Mouse (Mus musculus): ENCODE measurements around the gene Fgf3. TPM values are rescaled to one million over a fixed set of nuclear protein-coding genes. Genes with fewer than 3 reads are reported as not detected.

Fgf3 gene
- polyA plus RNA-seq, 1 experiment from 2014 or later = 1.1 TPM

DNA sequence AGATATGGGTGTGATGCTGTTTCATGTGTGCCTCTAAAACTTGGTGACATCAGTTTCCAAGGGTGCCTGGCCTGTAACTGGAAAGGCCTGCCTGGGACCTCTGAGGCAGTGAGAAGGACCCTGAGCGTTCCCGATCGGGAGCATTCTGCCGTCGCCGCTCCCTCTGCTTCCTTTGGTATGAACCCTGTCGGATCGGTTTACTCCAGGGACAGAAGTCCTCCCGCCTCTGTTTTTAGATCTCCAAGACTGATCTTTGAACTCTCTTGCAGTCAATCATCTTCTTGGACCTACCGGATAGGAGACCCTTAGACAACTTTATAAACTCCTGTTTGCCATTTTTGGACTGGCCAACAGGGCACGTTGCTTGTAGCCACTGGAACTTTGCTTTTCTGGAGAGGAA is 25.3 kb downstream of the Fgf3 start:
- no peaks in the 10 kb centered on the region for H3K9me3 ChIP-seq (ENCODE audit: control insufficient read depth, low read length)
- ATAC-seq (ENCODE audit: low FRiP score) (no peak), DNase-seq (ENCODE audit: low spot score, missing footprints) (peak; percentile 91)
- H3K36me3 ChIP-seq (ENCODE audit: control insufficient read depth, insufficient read depth, low read length) = no peaks in the 10 kb centered on the region
- H3K4me1 ChIP-seq (ENCODE audit: control insufficient read depth, insufficient read depth, low read length) = peaks cover 10% of the 10 kb centered on the region
- no peak overlapping the region for H3K9ac ChIP-seq (ENCODE audit: low read length)
- WGBS = 2% methylated on average over 11 of the region's 11 CpGs
- H3K27ac ChIP-seq (ENCODE audit: low read depth, low read length) = no peak overlapping the region
- no peak overlapping the region for H3K4me2 ChIP-seq
- no peak overlapping the region for H3K4me3 ChIP-seq (ENCODE audit: low read depth, low read length)
- peaks cover 64% of the 10 kb centered on the region for H3K27me3 ChIP-seq (ENCODE audit: control insufficient read depth, insufficient read depth, low read length)

DNA sequence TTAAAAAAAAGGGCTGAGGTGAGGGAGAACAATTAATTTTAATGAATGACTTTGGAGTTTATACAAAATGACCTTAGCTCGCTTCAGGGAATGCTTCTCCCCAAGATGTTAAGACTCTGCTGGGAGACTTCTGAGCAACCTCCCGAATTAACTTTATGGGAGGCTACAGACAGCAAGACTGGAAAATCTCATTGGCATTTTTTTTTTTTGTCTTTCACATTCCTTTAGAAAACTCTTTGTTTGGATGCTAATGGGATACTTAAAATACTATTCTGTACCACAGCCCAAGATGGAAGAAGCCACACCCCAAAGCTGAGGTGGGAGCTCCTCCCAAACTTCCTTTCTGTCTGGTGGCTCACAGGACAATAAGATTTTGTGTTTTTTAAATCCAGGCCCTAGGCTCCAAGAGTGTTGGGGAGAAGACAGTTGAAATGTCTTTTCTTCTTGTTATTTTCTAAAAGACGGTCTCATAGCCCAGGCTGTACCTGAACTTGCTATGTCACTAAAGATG is 26.3 kb downstream of the Fgf3 start:
- H3K9ac ChIP-seq (ENCODE audit: low read length) = no peak overlapping the region

DNA sequence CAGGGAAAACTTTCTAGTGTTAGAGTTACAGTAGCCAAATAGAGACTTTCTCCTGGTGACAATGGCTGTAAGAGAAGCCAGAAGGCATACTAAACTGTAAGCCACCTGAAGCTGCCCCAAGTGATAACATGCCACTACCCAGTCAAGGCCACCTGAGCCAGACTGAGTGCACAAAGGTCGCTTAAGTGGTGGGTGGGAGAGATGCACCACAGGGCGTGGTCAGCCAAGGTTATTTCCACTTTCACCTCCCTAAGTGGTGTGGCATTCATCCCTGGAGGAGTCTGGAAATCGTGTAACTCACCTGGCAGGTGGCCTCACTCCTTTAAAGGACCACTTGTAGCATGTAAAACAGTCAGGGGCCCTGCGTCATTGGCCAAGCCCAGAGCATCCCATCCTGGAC is 29.3 kb downstream of the Fgf3 start:
- ATAC-seq (ENCODE audit: low FRiP score) (no peak), DNase-seq (ENCODE audit: low spot score, missing footprints) (no peak)
- WGBS = 67% methylated on average over 4 of the region's 4 CpGs
- peaks cover 32% of the 10 kb centered on the region for H3K27me3 ChIP-seq (ENCODE audit: control insufficient read depth, insufficient read depth, low read length)
- no peak overlapping the region for H3K4me3 ChIP-seq (ENCODE audit: low read depth, low read length)
- no peak overlapping the region for H3K4me2 ChIP-seq
- no peak overlapping the region for H3K27ac ChIP-seq (ENCODE audit: low read depth, low read length)
- H3K9me3 ChIP-seq (ENCODE audit: control insufficient read depth, low read length) = no peaks in the 10 kb centered on the region
- no peak overlapping the region for H3K9ac ChIP-seq (ENCODE audit: low read length)
- H3K4me1 ChIP-seq (ENCODE audit: control insufficient read depth, insufficient read depth, low read length) = no peaks in the 10 kb centered on the region; the same call in 1 of the 2 replicates
- no peaks in the 10 kb centered on the region for H3K36me3 ChIP-seq (ENCODE audit: control insufficient read depth, insufficient read depth, low read length)

More for the DNA sequence above, 26.3 kb downstream of the Fgf3 start:
- Histone ChIP-seq H3K27ac (ENCODE audit: low read depth, low read length) (no peak overlapping the region), H3K9me3 (ENCODE audit: control insufficient read depth, low read length) (no peaks in the 10 kb centered on the region), H3K27me3 (ENCODE audit: control insufficient read depth, insufficient read depth, low read length) (peaks cover 61% of the 10 kb centered on the region), H3K4me3 (ENCODE audit: low read depth, low read length) (no peak overlapping the region), H3K36me3 (ENCODE audit: control insufficient read depth, insufficient read depth, low read length) (no peaks in the 10 kb centered on the region), H3K4me1 (ENCODE audit: control insufficient read depth, insufficient read depth, low read length) (peaks cover 10% of the 10 kb centered on the region), H3K4me2 (no peak overlapping the region)
- ATAC-seq (ENCODE audit: low FRiP score) (no peak), DNase-seq (ENCODE audit: low spot score, missing footprints) (no peak)
- WGBS = 37% methylated on average over 3 of the region's 3 CpGs

DNA sequence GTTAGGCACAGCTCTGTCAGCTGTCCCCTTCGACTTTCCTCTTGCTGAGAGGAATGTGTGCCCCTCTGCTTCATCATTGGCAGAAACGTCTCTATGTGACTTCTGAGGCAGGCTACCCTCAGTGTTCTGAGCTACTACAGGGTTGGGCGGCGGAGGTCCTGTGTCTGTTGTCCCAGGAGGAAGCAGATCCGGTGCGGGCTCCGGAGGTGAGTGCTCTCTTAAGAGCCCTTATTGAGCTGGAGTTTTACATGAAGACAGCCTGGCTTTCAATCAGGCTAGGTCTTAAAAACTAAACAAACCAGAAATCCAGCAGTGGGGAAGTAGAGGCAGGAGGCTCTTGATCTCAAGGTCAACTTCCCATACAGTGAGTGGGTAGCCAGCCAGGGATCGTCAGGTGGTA is 29.7 kb downstream of the Fgf3 start:
- H3K4me1 ChIP-seq (ENCODE audit: control insufficient read depth, insufficient read depth, low read length) = no peaks in the 10 kb centered on the region
- H3K9ac ChIP-seq (ENCODE audit: low read length) = no peak overlapping the region
- DNase-seq (ENCODE audit: low spot score, missing footprints) (no peak), ATAC-seq (ENCODE audit: low FRiP score) (no peak)
- no peaks in the 10 kb centered on the region for H3K36me3 ChIP-seq (ENCODE audit: control insufficient read depth, insufficient read depth, low read length)
- no peak overlapping the region for H3K4me2 ChIP-seq
- peaks cover 27% of the 10 kb centered on the region for H3K27me3 ChIP-seq (ENCODE audit: control insufficient read depth, insufficient read depth, low read length)
- H3K27ac ChIP-seq (ENCODE audit: low read depth, low read length) = no peak overlapping the region
- H3K4me3 ChIP-seq (ENCODE audit: low read depth, low read length) = no peak overlapping the region
- no peaks in the 10 kb centered on the region for H3K9me3 ChIP-seq (ENCODE audit: control insufficient read depth, low read length)
- WGBS = 80% methylated on average over 8 of the region's 8 CpGs

DNA sequence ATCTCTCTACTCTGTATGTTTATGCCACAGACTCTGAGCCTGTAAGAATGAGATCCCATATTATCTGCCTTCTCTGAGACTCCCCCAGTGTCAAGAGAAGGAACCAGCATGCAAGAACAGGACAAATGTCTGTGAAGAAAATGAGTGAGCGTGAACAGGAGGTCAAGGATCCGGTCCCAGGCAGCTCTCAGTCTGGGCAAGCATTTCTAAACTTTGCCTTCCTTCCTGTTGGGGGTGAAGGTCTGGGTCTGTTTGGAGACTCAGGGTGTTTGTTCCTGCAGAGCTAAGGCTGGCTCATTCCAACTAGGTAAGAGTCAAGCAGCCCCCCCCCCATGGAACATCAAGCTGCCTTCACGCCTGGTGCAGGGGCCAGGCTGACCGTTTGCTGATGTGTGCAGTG is 34.5 kb downstream of the Fgf3 start:
- no peak for ATAC-seq (ENCODE audit: low FRiP score)
- Histone ChIP-seq H3K4me2 (no peak overlapping the region), H3K9ac (ENCODE audit: low read length) (no peak overlapping the region), H3K4me3 (ENCODE audit: low read depth, low read length) (no peak overlapping the region), H3K27ac (ENCODE audit: low read depth, low read length) (no peak overlapping the region), H3K27me3 (ENCODE audit: control insufficient read depth, insufficient read depth, low read length) (no peaks in the 10 kb centered on the region), H3K36me3 (ENCODE audit: control insufficient read depth, insufficient read depth, low read length) (no peaks in the 10 kb centered on the region), H3K4me1 (ENCODE audit: control insufficient read depth, insufficient read depth, low read length) (peaks cover 4% of the 10 kb centered on the region), H3K9me3 (ENCODE audit: control insufficient read depth, low read length) (no peaks in the 10 kb centered on the region)
- 65% methylated on average over 4 of the region's 4 CpGs for WGBS
- no peak for DNase-seq (ENCODE audit: low spot score, missing footprints)

DNA sequence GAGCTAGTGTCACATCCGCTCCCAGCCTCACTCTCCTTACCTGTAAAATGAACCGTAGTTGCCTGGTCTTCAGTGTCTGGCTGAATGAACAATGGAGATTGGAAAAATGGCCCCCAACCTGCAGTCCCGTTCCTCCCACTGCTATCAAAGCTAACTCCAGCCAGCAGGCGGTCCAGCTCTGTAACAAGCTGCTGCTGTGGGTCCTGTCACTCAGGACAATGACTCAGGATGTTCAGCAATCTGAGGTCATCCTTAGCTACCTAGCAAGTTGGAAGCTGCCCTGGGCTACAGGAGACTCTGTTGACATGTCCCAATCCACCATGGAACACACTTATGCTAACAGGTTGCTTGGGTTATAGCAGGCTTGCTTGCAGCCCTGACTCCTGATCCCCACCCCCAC is 35.3 kb downstream of the Fgf3 start:
- no peaks in the 10 kb centered on the region for H3K36me3 ChIP-seq (ENCODE audit: control insufficient read depth, insufficient read depth, low read length)
- no peak for ATAC-seq (ENCODE audit: low FRiP score)
- H3K4me3 ChIP-seq (ENCODE audit: low read depth, low read length) = no peak overlapping the region
- H3K27me3 ChIP-seq (ENCODE audit: control insufficient read depth, insufficient read depth, low read length) = no peaks in the 10 kb centered on the region
- no peak overlapping the region for H3K9ac ChIP-seq (ENCODE audit: low read length)
- H3K4me1 ChIP-seq (ENCODE audit: control insufficient read depth, insufficient read depth, low read length) = peaks cover 4% of the 10 kb centered on the region
- no peak overlapping the region for H3K4me2 ChIP-seq
- no peak overlapping the region for H3K27ac ChIP-seq (ENCODE audit: low read depth, low read length)
- DNase-seq (ENCODE audit: low spot score, missing footprints) = no peak
- WGBS = 59% methylated on average over 4 of the region's 4 CpGs
- no peaks in the 10 kb centered on the region for H3K9me3 ChIP-seq (ENCODE audit: control insufficient read depth, low read length)

DNA sequence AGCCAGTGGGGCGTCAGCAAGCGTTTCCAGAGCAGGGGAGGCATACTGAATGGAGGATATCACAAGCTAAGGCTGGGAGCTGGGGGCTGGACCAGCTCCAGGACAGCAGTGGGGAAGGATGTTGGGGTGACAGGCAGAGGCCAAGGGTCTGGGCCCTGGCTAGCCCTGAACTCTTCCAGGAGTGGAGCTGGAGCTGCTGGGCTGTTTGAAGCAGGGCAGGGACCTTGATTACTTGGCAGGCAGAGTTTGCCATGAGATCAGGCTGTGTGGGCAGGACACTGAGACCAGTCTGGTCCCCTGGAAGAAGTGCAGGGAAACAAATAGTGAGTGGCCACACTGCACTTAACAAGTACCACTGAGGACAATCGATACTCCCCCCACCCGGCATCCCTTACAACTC is 36.3 kb downstream of the Fgf3 start:
- Histone ChIP-seq H3K9ac (ENCODE audit: low read length) (no peak overlapping the region), H3K27ac (ENCODE audit: low read depth, low read length) (no peak overlapping the region), H3K27me3 (ENCODE audit: control insufficient read depth, insufficient read depth, low read length) (no peaks in the 10 kb centered on the region), H3K36me3 (ENCODE audit: control insufficient read depth, insufficient read depth, low read length) (no peaks in the 10 kb centered on the region), H3K4me1 (ENCODE audit: control insufficient read depth, insufficient read depth, low read length) (peaks cover 4% of the 10 kb centered on the region), H3K4me2 (no peak overlapping the region), H3K9me3 (ENCODE audit: control insufficient read depth, low read length) (no peaks in the 10 kb centered on the region), H3K4me3 (ENCODE audit: low read depth, low read length) (no peak overlapping the region)
- ATAC-seq (ENCODE audit: low FRiP score) = no peak
- 70% methylated on average over 4 of the region's 4 CpGs for WGBS
- DNase-seq (ENCODE audit: low spot score, missing footprints) = no peak

DNA sequence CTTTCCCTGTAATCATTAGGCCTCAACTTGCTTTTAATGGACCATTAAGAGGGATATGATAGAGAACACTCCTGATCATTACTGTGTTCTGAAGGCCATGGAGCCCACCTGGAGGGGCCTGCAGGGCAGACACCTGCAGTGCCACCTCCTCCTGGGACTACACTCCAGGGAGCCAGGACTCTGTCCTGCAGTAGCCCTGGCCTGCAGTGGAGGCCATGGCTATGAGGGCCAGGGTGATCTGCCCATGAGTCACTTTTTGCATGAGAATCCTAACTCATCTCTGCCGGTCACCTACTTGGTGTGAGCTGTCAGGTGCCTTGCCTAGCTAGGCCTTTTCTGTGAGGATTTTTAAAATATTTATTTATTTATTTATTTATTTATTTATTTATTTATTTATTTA is 40.5 kb downstream of the Fgf3 start:
- H3K36me3 ChIP-seq (ENCODE audit: control insufficient read depth, insufficient read depth, low read length) = no peaks in the 10 kb centered on the region
- no peak for DNase-seq (ENCODE audit: low spot score, missing footprints)
- no peak overlapping the region for H3K4me3 ChIP-seq (ENCODE audit: low read depth, low read length)
- no peaks in the 10 kb centered on the region for H3K27me3 ChIP-seq (ENCODE audit: control insufficient read depth, insufficient read depth, low read length)
- no peak overlapping the region for H3K4me2 ChIP-seq
- no peak overlapping the region for H3K9ac ChIP-seq (ENCODE audit: low read length)
- peaks cover 4% of the 10 kb centered on the region for H3K4me1 ChIP-seq (ENCODE audit: control insufficient read depth, insufficient read depth, low read length)
- H3K27ac ChIP-seq (ENCODE audit: low read depth, low read length) = no peak overlapping the region
- 93% methylated on average over 1 of the region's 1 CpGs for WGBS
- no peaks in the 10 kb centered on the region for H3K9me3 ChIP-seq (ENCODE audit: control insufficient read depth, low read length)
- ATAC-seq (ENCODE audit: low FRiP score) = no peak

DNA sequence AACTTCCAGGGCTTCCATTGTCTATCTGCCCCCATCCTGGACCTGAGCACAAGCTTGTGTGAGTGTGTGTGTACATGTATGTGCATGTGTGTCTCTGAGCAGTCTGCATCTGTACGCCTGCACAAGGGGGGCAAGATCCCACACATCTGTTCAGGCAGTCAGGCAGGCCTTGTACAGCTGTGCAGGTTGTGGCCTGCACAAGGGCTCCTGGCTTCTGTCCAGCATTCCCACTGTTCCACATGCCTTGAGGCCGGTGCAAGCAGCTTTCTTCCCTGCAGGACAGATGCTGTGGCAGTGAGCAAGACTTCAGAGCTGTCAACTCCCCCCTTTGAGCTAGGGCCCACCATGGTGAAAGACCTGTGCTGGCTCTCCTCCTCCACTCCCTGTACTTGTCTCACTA is 45.2 kb downstream of the Fgf3 start:
- Histone ChIP-seq H3K9me3 (ENCODE audit: control insufficient read depth, low read length) (no peaks in the 10 kb centered on the region), H3K4me3 (ENCODE audit: low read depth, low read length) (no peak overlapping the region), H3K36me3 (ENCODE audit: control insufficient read depth, insufficient read depth, low read length) (no peaks in the 10 kb centered on the region), H3K27ac (ENCODE audit: low read depth, low read length) (no peak overlapping the region), H3K27me3 (ENCODE audit: control insufficient read depth, insufficient read depth, low read length) (no peaks in the 10 kb centered on the region), H3K9ac (ENCODE audit: low read length) (no peak overlapping the region), H3K4me1 (ENCODE audit: control insufficient read depth, insufficient read depth, low read length) (no peaks in the 10 kb centered on the region), H3K4me2 (no peak overlapping the region)
- ATAC-seq (ENCODE audit: low FRiP score) (no peak), DNase-seq (ENCODE audit: low spot score, missing footprints) (peak; percentile 68)
- WGBS = 63% methylated on average over 2 of the region's 2 CpGs

DNA sequence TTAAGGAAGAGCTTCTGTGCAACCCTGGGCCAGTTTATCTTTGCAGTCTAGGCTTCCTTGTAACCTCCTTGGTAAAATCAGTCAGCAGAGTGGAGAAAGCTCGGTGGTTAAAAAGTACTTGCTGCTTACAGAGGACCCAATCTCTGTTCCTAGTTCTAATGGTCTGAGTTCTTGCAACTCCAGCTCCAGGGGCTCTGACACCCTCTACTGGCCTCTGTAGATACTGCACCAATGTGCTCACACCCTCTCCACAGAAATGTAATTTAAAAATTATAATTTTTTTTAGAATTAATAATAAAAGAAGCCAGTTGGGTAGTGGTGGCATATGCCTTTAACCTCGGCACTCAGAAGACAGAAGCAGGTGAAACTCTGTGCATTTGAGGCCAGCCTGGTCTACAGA is 49.8 kb downstream of the Fgf3 start:
- H3K36me3 ChIP-seq (ENCODE audit: control insufficient read depth, insufficient read depth, low read length) = no peaks in the 10 kb centered on the region
- no peak overlapping the region for H3K9ac ChIP-seq (ENCODE audit: low read length)
- no peak overlapping the region for H3K4me2 ChIP-seq
- H3K27me3 ChIP-seq (ENCODE audit: control insufficient read depth, insufficient read depth, low read length) = no peaks in the 10 kb centered on the region
- H3K4me1 ChIP-seq (ENCODE audit: control insufficient read depth, insufficient read depth, low read length) = no peaks in the 10 kb centered on the region
- no peaks in the 10 kb centered on the region for H3K9me3 ChIP-seq (ENCODE audit: control insufficient read depth, low read length)
- ATAC-seq (ENCODE audit: low FRiP score) (no peak), DNase-seq (ENCODE audit: low spot score, missing footprints) (no peak)
- WGBS = 83% methylated on average over 2 of the region's 2 CpGs
- H3K27ac ChIP-seq (ENCODE audit: low read depth, low read length) = no peak overlapping the region
- H3K4me3 ChIP-seq (ENCODE audit: low read depth, low read length) = no peak overlapping the region

Data from midbrain, embryonic 11.5 days (tissue).